Mouse (Mus musculus) brain, embryonic 14.5 days (tissue): ENCODE data around the gene Bicc1.

Source experiments
- CTCF ChIP-seq: fragments of 200-500 bp; IDR thresholded peaks from 2 replicates; pipeline ENCODE4 v1.5.1; 2012; ENCODE audit warnings: inconsistent platforms, mild to moderate bottlenecking, moderate library complexity, borderline replicate concordance; ENCODE audit not compliant: insufficient read depth, insufficient read length; ENCODE audit errors: extremely low read depth
- POLR2A ChIP-seq: fragments of 200-500 bp; IDR thresholded peaks from 2 replicates; pipeline ENCODE4 v1.6.1; 2012; ENCODE audit warnings: mild to moderate bottlenecking, inconsistent platforms, borderline replicate concordance; ENCODE audit not compliant: poor library complexity, insufficient read depth, insufficient read length, severe bottlenecking; ENCODE audit errors: extremely low read depth

GRCm38 (mm10) chr10:71153610-71154009, 5.9 kb downstream of the Bicc1 start:
- TF ChIP-seq POLR2A (no peak), CTCF (peak; percentile 15; the same call in 1 of the 2 replicates)
